Mouse (Mus musculus): ENCODE data around the gene Wsb2. TPM values are rescaled to one million over a fixed set of nuclear protein-coding genes. Genes with fewer than 3 reads are reported as not detected.

The Wsb2 gene
- polyA plus RNA-seq, 1 experiment: 43.4 TPM

DNA sequence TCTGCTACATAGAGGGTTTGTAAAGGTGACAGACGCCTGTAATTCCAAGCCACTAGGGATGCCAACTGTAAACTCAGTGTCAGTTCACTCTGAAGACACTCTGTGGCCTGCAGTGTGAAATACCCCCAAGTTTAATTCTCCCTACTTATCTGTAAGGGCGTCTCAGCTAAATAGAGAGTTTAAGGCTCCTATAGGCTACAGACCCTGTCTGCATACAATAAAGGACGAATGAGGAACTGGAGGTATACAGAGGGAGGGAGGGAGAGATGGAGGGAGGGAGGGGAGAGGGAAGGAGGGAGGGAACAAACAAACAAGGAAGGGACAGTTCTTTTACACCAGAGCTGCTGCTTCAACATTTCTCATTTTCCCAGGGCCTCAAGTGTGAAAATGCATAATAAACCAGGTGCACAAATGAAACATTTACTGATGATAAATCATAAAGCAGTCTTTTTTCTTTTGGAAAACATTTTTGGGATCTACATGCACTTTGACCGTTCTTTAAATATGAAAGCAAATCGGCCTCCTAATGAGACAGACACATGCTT is 11.6 kb upstream of the Wsb2 start:
- Histone ChIP-seq H3K36me3 (ENCODE audit: control insufficient read depth, insufficient read depth, low read length) (no peaks in the 10 kb centered on the region), H3K4me1 (ENCODE audit: control insufficient read depth, insufficient read depth, insufficient read length) (no peaks in the 10 kb centered on the region), H3K27me3 (ENCODE audit: control insufficient read depth, insufficient read depth, low read length) (no peaks in the 10 kb centered on the region), H3K27ac (ENCODE audit: insufficient read depth, low read length) (no peak overlapping the region), H3K4me3 (ENCODE audit: extremely low read depth, insufficient read depth, insufficient read length) (no peak overlapping the region)
- TF ChIP-seq POLR2A (IDR thresholded peaks at IDR 0.05; ENCODE audit: low read depth, low read length) (no peak), CTCF (IDR thresholded peaks at IDR 0.05; ENCODE audit: extremely low read depth, insufficient read depth, insufficient read length, insufficient replicate concordance) (no peak)
- DNase-seq (ENCODE audit: low read depth in 1 of 2, low spot score in 2 of 2): no peak
- 86% methylated on average over 5 of the region's 5 CpGs for WGBS

GRCm38 (mm10) chr5:117346281-117346680 is 10.8 kb upstream of the Wsb2 start:
- Histone ChIP-seq H3K27me3 (ENCODE audit: control insufficient read depth, insufficient read depth, low read length) (no peaks in the 10 kb centered on the region), H3K4me3 (ENCODE audit: extremely low read depth, insufficient read depth, insufficient read length) (no peak overlapping the region), H3K4me1 (ENCODE audit: control insufficient read depth, insufficient read depth, insufficient read length) (no peaks in the 10 kb centered on the region), H3K27ac (ENCODE audit: insufficient read depth, low read length) (no peak overlapping the region), H3K36me3 (ENCODE audit: control insufficient read depth, insufficient read depth, low read length) (no peaks in the 10 kb centered on the region)
- WGBS: 74% methylated on average over 3 of the region's 3 CpGs
- TF ChIP-seq POLR2A (IDR thresholded peaks at IDR 0.05; ENCODE audit: low read depth, low read length) (no peak), CTCF (IDR thresholded peaks at IDR 0.05; ENCODE audit: extremely low read depth, insufficient read depth, insufficient read length, insufficient replicate concordance) (no peak)
- no peak for DNase-seq (ENCODE audit: low read depth in 1 of 2, low spot score in 2 of 2)

- Histone ChIP-seq H3K36me3 (ENCODE audit: control insufficient read depth, insufficient read depth, low read length) (no peaks in the 10 kb centered on the region), H3K4me1 (ENCODE audit: control insufficient read depth, insufficient read depth, insufficient read length) (no peaks in the 10 kb centered on the region), H3K27me3 (ENCODE audit: control insufficient read depth, insufficient read depth, low read length) (no peaks in the 10 kb centered on the region), H3K27ac (ENCODE audit: insufficient read depth, low read length) (0 out of 2 replicates have a peak overlapping the region, but pooled peaks have one; percentile 21), H3K4me3 (ENCODE audit: extremely low read depth, insufficient read depth, insufficient read length) (no peak overlapping the region)
- 75% methylated on average over 5 of the region's 5 CpGs for WGBS
- TF ChIP-seq POLR2A (IDR thresholded peaks at IDR 0.05; ENCODE audit: low read depth, low read length): no peak
- TF ChIP-seq CTCF (IDR thresholded peaks at IDR 0.05; ENCODE audit: extremely low read depth, insufficient read depth, insufficient read length, insufficient replicate concordance): no peak
- DNase-seq (ENCODE audit: low read depth in 1 of 2, low spot score in 2 of 2): no peak
Measured at GRCm38 (mm10) chr5:117347011-117347410, 10.1 kb upstream of the Wsb2 start.

- Histone ChIP-seq H3K4me1 (ENCODE audit: control insufficient read depth, insufficient read depth, insufficient read length) (no peaks in the 10 kb centered on the region), H3K4me3 (ENCODE audit: extremely low read depth, insufficient read depth, insufficient read length) (no peak overlapping the region), H3K36me3 (ENCODE audit: control insufficient read depth, insufficient read depth, low read length) (no peaks in the 10 kb centered on the region), H3K27me3 (ENCODE audit: control insufficient read depth, insufficient read depth, low read length) (no peaks in the 10 kb centered on the region), H3K27ac (ENCODE audit: insufficient read depth, low read length) (no peak overlapping the region)
- no peak for DNase-seq (ENCODE audit: low read depth in 1 of 2, low spot score in 2 of 2)
- 80% methylated on average over 2 of the region's 2 CpGs for WGBS
- no peak for TF ChIP-seq CTCF (IDR thresholded peaks at IDR 0.05; ENCODE audit: extremely low read depth, insufficient read depth, insufficient read length, insufficient replicate concordance)
- TF ChIP-seq POLR2A (IDR thresholded peaks at IDR 0.05; ENCODE audit: low read depth, low read length): no peak
Measured at GRCm38 (mm10) chr5:117347838-117348237, 9.3 kb upstream of the Wsb2 start.

- Histone ChIP-seq H3K27me3 (ENCODE audit: control insufficient read depth, insufficient read depth, low read length) (no peaks in the 10 kb centered on the region), H3K4me1 (ENCODE audit: control insufficient read depth, insufficient read depth, insufficient read length) (no peaks in the 10 kb centered on the region), H3K27ac (ENCODE audit: insufficient read depth, low read length) (no peak overlapping the region), H3K36me3 (ENCODE audit: control insufficient read depth, insufficient read depth, low read length) (no peaks in the 10 kb centered on the region), H3K4me3 (ENCODE audit: extremely low read depth, insufficient read depth, insufficient read length) (no peak overlapping the region)
- WGBS: 84% methylated on average over 19 of the region's 19 CpGs
- no peak for DNase-seq (ENCODE audit: low read depth in 1 of 2, low spot score in 2 of 2)
- TF ChIP-seq CTCF (IDR thresholded peaks at IDR 0.05; ENCODE audit: extremely low read depth, insufficient read depth, insufficient read length, insufficient replicate concordance): no peak
- no peak for TF ChIP-seq POLR2A (IDR thresholded peaks at IDR 0.05; ENCODE audit: low read depth, low read length)
Measured at GRCm38 (mm10) chr5:117348279-117348678, 8.8 kb upstream of the Wsb2 start.

- Histone ChIP-seq H3K4me1 (ENCODE audit: control insufficient read depth, insufficient read depth, insufficient read length) (peaks cover 9% of the 10 kb centered on the region; the same call in 1 of the 2 replicates), H3K36me3 (ENCODE audit: control insufficient read depth, insufficient read depth, low read length) (no peaks in the 10 kb centered on the region), H3K4me3 (ENCODE audit: extremely low read depth, insufficient read depth, insufficient read length) (no peak overlapping the region), H3K27ac (ENCODE audit: insufficient read depth, low read length) (no peak overlapping the region), H3K27me3 (ENCODE audit: control insufficient read depth, insufficient read depth, low read length) (no peaks in the 10 kb centered on the region)
- TF ChIP-seq POLR2A (IDR thresholded peaks at IDR 0.05; ENCODE audit: low read depth, low read length) (no peak), CTCF (IDR thresholded peaks at IDR 0.05; ENCODE audit: extremely low read depth, insufficient read depth, insufficient read length, insufficient replicate concordance) (no peak)
- peak in 1 of 2 experiments; percentile 33 for DNase-seq (ENCODE audit: low read depth in 1 of 2, low spot score in 2 of 2)
- WGBS: 6% methylated on average over 8 of the region's 8 CpGs
Measured at GRCm38 (mm10) chr5:117354121-117354520, 3.0 kb upstream of the Wsb2 start.

DNA sequence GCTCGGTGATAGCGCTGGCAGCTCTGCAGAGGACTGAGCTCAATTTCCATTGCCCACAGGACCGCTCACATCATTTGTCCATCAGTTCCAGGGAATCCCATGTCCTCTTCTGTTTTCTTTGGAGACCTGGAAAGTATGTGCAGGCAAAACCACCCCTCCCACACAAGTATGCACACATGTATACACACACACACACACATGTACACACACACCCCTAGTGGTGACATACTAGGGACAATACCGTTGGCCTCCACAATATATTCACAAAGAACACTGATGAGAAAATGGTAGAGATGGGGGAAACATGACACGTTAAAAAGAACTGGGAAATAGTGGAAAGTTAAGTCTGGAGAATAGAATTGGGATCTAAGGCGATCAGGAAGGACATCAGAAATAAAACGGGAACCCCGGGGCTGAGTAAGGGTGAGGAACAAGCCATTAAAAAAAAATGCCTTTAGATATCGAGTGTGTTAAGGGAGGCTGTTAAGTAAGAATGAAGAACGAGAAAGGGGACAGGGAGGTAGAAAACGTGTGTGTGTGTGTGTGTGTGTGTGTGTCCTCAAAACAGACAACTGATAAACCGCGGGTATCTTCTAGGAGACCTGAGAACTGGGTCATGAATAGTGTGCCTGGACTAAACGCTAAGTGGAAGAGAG is 1.3 kb upstream of the Wsb2 start:
- Histone ChIP-seq H3K27me3 (ENCODE audit: control insufficient read depth, insufficient read depth, low read length) (no peaks in the 10 kb centered on the region), H3K36me3 (ENCODE audit: control insufficient read depth, insufficient read depth, low read length) (no peaks in the 10 kb centered on the region), H3K4me1 (ENCODE audit: control insufficient read depth, insufficient read depth, insufficient read length) (peaks cover 13% of the 10 kb centered on the region; the same call in 1 of the 2 replicates), H3K27ac (ENCODE audit: insufficient read depth, low read length) (no peak overlapping the region), H3K4me3 (ENCODE audit: extremely low read depth, insufficient read depth, insufficient read length) (no peak overlapping the region)
- 45% methylated on average over 14 of the region's 14 CpGs for whole genome bisulfite sequencing
- no peak for DNase-seq (ENCODE audit: low read depth in 1 of 2, low spot score in 2 of 2)
- no peak for TF ChIP-seq CTCF (IDR thresholded peaks at IDR 0.05; ENCODE audit: extremely low read depth, insufficient read depth, insufficient read length, insufficient replicate concordance)
- TF ChIP-seq POLR2A (IDR thresholded peaks at IDR 0.05; ENCODE audit: low read depth, low read length): no peak
